Mouse (Mus musculus) liver, adult (tissue): ENCODE data around the gene Usp54.
A peak's percentile ranks its signal among the peaks of the same experiment; 100 is the strongest.

Experiments used
- GATA4 ChIP-seq: IDR thresholded peaks from 2 replicates; pipeline ENCODE4 v1.6.1; 2014; ENCODE audit warnings: mild to moderate bottlenecking, low read length; ENCODE audit not compliant: insufficient replicate concordance

Gene Usp54

DNA sequence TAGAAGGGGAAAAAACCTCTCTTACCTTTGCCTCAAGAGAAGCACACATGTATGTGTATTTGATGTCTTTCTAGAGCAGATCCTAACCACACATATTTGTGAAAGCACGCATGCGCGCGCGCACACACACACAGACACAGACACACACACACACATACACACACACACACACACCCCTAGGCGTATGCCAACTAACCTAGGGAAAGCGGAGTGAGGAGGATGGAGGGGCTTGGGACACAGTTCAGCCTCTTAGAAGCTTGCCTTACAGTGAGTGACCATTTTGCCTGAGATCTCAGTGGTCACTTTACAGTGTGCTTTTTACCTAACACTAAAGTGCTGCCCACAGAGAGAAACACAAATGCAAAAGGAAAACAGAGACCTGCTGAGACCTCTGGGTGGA is 18.8 kb upstream of the Usp54 start:
- TF ChIP-seq GATA4 = no peak

- no peak for TF ChIP-seq GATA4
Measured at GRCm38 (mm10) chr14:20658902-20659301, 18.0 kb upstream of the Usp54 start.

- TF ChIP-seq GATA4 = no peak
Measured at GRCm38 (mm10) chr14:20658326-20658725, 17.5 kb upstream of the Usp54 start.

DNA sequence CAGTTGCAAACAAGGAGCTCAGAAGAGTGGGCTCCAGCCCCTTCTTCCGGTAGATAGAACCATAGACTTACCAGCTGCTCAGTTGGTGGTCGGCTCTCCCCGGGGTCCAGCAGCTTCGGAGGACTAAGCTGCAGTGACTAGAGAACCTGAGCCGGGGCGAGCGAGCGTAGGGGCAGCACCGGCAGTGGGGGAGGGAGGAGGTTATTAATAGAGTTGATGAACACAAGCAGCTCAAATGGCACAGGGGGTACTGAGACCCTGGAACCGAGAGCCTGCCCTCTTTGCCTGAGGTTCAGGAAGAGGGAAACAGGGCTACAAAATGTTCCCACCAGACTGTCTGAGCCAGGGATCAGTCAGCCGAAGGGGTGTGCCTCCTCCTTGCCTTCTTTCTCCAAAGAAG is 15.5 kb upstream of the Usp54 start, which contains the start of gene Myoz1:
Gene Myoz1 (minus strand): TSS at position 180 of the 400 bp plus-strand sequence.
- no peak for TF ChIP-seq GATA4

DNA sequence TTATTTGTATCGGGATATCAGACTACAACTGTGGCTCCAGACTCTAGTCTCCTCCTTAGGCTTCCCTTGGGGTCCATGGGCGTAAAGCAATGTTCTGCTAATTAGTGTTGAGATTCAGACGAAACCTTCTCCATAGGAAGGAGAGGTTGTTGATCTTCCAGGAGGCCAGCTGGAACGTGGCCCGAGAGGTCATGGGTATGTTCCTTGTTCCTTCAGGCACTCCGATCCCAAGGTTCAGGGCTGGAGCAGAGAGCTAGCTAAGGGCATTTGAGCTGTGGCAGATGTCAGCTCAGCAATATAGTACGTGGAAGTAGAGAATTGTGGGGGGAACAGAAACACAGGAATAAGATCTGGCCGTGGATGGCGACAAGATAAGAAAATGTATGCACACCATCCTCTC is 14.9 kb upstream of the Usp54 start:
- no peak for TF ChIP-seq GATA4

DNA sequence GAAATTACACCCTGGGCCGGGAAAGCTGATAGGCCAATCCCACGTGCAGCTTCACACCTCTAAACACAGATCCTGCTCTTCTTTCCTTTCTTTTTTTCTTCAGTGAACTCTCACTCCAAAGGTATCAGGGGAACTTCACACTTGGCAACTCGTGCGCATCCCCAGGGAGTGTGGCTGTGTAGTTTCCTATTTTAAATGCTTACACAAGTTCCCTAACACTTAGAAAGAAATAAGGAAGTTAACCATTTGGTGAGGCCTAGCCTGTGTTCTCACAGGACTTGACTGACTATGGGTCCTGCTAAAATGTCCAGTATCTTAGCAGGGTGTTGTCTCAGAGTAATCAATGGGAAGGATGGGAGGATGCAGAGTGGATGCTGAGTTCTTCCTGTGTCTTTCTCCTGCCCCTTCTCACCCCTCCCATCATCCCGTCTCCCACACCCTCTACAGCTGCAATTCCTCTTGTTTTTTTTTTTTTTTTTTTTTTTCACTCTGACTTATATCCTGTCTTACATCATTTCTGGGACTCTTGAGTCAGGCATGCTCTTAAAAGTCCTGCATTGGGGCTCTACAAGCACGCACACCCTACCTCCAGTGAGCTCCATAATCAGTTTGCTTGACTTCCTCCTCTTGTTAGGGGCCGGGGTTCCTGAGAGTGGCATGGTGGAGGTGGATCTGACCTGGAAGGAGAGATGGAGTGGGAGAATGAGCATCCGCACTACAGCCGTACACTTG is 14.0 kb upstream of the Usp54 start:
- no peak for TF ChIP-seq GATA4

- TF ChIP-seq GATA4 = no peak
Measured at GRCm38 (mm10) chr14:20651722-20652256, 10.9 kb upstream of the Usp54 start.

DNA sequence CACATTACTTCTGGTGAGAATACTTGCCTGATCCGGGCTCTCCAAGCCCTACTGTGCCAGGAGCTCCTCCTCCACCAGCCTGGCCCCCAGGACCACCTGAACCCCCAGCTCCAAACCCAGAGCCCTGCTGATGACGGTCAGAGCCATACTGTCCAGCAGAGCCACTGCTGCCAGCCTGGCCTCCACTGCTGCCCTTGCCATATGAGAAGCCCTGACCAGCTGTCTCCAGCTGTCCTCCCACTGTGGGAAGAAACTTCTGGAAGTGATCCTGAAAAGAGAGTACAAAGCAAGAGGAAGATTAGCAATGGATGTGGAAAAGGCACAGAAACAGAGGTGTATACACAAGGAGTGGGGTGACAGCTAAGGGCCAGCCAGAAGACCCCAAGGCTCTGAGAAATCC is 10.1 kb upstream of the Usp54 start:
- TF ChIP-seq GATA4 = no peak

- peak; percentile 71; the same call in 1 of the 2 replicates for TF ChIP-seq GATA4
Measured at GRCm38 (mm10) chr14:20646381-20646780, 5.5 kb upstream of the Usp54 start.

- TF ChIP-seq GATA4 = no peak
Measured at GRCm38 (mm10) chr14:20645547-20645946, 4.7 kb upstream of the Usp54 start.

DNA sequence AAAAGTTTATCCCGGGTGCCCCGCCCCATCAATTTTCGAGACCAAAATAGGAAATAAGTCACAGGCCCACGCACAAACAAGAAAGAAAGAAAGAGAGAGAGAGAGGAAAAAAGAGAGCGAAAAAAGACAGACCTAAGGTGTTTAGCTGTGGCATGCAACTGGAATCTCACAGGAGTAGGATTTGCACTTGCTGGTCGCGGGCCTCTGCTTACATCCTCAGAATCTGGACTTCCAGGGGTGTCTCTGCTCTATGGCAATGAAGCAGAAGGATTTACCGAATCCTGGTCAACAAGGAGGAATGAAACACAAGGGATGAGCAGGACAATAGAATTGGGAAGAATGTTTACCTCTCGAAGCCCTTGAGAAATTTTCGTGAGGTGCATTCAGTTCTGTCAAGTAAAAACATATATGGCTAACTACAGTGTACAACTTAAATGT is 594 bp upstream of the Usp54 start:
- no peak for TF ChIP-seq GATA4

DNA sequence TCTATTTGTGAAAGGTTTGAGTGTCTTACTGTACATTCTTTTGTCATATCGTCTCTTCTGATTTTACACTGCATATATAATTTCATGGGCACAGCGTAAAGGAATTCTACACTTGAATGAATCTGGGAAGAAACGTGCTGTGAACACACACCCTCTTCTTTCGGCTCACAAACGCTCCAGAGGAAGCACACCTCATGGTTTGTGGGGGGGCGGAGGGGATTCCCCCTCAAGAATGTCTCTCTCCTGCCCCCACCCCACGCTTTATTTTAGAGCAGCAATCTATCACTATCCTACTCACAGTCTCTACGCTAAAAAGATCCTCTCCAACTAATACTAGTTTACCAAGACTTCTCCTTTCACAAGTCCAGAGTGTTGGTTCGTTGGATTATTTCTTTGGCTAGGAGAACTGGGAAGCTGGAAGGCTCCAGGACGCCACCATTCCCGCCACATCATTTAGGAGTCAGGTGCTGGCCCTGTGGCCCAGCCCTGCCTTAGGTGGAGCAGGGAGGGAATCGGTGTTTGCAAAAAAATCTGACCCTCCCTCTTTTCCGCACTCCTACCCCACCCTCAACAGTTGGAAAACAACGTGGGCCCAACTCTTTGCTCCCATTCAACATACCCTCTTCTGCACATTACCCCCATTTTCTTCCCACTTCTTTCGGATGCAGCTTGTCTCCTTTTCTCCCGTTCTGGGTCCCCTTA is 794 bp downstream of the Usp54 start:
- TF ChIP-seq GATA4 = no peak

DNA sequence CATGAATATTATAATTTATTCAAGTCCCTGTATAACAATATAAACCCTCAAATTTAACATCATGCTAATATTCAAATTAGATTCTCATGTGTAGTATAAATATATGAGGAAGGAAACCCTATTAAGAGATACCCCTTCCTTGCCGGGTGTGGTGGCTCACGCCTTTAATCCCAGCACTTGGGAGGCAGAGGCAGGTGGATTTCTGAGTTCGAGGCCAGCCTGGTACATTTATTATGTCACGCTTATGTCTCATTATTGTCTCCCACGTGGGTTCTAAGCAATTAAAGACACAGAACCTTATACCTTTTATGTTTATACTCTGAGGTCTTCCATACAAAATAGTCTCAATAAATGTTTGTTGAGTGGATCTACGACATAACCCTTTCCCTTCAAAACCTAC is 2.2 kb downstream of the Usp54 start:
- TF ChIP-seq GATA4 = no peak

- TF ChIP-seq GATA4 = peak; percentile 86; the same call in 1 of the 2 replicates
Measured at GRCm38 (mm10) chr14:20637818-20638574, 2.9 kb downstream of the Usp54 start.

- TF ChIP-seq GATA4 = no peak
Measured at GRCm38 (mm10) chr14:20635546-20635945, 5.3 kb downstream of the Usp54 start.
